Mouse (Mus musculus): ENCODE measurements around the gene Hdac5.
"Not testable (repeated sequence)": the region's sequence is repeated elsewhere in the genome, so short reads cannot be mapped to it uniquely, and the experiment has no call there.

Gene Hdac5

DNA sequence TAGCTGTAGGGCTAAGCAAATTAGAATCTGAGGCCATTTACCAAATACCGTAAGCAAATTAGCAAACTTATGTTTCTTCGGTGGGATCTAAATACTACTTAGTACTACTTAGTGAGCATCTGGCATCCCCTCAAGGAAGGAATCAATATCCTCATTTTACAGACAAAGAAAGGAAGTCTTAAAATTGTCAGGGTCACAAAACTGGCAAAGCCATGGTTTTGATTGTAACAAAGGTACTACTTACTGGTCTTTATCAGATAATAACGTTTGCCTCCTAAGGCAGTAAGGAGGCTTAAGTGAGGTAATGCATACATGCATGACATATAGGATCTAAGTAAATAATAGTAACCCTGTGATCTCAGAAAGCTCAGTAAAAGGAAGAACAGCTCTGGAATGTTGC, 44.3 kb downstream of the Hdac5 start:
- DNase-seq (ENCODE audit: low spot score in 2 of 2), result no peak

DNA sequence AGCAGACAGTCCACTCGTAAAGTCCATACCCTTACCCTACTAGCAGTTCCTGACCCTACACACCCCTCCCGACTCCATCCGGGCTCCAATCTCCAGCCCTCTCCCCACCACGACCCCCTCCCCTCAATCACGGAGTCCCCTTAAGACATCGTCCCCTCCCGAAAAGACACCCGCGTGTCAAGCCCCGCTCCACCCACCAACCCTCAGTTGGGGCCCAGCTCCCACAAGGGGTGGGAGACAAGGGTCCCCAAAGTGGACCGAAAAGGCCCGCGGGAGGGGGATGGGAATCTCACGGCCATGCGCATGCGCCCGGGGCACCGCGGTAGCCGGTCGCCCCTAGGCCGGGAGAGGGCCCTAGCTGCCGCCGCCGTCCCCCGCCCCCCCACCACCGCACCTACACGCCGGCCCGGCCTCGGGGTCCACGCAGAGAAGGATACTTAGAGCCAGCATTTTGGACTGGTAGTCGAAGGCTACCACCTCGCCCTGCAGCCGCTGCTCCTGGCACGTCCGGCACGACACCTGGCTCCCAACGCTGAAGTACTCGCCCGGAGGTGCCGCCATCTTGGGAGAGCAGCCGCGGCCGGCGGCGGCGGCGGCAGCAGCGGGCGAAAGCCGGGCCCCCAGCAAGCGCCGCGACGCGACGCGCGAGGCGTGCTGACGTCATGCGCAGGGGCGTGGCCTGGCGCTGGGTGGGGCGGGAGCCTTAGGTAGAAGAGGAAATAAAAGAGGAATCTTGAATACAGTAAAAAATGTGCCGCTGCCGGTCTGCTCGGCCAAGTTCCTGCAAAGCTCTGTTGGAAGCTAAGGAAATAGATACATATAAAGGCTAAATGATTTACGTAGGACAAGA, 45.1 kb downstream of the Hdac5 start, which contains the start of gene Lsm12:
Gene Lsm12 (minus strand): TSS at position 651 of the 850 bp plus-strand sequence.
- peak; percentile 93 to 96 for DNase-seq (ENCODE audit: low spot score in 2 of 2)

DNA sequence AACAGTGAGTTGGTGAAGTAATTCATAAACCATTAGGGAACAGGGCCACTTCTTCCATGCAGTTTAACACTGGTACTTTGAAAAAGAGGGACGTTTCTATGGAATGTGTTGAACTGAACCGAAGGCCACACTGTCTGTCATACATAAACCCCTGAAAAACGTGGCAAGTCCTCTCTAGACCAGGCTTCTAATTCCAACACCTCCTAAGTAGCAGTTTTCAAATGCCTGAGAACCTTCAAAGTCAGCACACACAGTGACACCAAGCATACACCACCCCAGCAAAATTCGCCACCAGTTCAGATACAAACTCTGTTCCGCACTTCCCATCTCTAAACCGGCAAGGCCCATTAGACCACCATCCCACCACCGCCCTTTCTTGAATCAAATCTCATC, 45.7 kb downstream of the Hdac5 start:
- DNase-seq (ENCODE audit: low spot score in 2 of 2), result no peak

DNA sequence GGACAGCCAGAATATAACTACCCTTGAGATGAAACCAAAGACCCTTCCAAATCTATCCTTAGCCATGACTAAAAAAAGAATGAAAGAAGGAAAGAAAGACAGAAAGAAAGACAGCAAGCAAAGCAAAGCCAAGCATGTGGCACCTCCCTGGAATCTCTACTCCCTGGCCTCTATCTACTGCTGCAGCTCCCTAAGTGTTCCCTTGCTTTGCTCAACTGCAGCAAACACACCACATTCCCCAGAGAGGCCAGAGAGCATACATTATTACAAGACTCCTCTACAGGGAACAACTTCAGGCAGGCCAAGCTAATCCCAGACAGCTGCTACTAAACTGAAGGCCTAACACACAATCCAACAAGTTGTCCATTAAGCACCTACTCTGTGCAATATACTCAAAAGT, 50.1 kb downstream of the Hdac5 start:
- DNase-seq (ENCODE audit: low spot score in 2 of 2), result no peak

DNA sequence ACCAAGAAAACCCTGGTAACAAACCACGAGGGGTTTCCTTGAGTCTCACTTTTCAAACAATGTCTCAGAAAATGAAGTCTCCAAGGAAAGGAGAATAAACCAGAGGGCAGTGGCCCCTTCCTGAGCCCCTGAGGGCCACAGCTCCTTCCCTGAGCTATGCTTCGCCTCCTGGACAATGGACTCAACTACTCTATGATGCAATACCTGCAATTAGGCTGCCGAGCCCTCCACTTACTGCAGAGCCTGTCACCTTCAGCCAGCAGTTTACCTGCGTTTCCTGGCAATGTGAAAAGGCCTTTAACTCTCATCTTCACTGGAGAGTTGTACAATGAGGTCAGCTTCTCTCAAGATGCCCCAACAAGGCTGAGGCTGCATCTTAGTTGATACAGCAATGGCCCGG, 61.3 kb downstream of the Hdac5 start:
- DNase-seq (ENCODE audit: low spot score in 2 of 2), result no peak

DNA sequence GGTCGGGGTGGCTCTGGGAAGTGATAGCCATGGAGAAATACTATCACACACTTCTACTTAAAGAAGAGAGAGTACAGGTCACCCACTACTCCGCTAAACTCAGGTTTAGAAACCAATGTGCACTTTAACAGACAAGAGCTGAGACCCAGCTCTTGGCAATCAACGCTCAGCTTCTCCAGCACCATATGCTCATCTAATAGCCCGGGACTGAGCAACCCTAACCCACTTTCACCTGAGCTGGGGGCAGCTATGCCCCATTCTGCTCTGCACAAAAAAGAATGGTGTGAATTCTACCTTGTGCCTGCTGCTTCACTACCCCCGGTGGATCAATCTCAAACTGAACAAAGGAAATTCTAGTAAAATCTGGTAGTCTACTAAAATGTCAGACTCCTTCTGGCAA, 62.4 kb downstream of the Hdac5 start:
- no peak for DNase-seq (ENCODE audit: low spot score in 2 of 2)

DNA sequence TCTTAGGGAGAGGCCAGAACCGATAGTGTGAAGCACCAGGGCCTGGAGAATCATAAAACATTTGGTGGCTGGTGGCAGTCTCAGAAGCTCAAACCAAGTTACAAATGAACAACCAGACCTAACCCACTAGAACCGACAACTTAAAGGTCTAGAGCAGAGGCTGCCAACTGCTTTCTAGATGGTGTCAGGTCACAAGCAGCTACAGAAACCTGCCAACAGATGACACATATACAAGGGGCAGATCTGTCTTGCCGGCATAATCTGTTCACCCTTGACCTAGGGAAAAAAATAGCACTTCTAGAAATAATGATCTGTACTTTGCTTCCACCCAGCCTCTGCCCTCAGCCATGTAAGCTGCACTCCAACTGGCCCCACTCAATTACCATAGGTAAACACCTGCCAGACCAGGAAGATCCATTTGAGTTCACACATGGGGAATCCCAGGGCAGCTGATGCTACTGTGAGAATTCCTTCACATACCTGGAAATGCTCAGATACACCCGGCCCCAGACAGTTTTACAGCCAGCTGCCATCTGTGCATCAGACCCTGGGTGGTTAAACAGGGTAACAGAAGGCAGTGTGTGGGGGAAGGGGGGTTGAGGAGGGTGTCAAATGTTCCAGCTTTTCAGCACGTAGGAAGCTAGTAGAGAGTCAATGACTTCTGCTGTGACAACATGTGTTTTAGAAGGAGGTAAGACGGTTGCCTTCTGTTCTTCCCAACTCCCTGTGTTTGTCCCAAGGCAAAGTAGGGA, 63.8 kb downstream of the Hdac5 start:
- DNase-seq (ENCODE audit: low spot score in 2 of 2), result no peak

DNA sequence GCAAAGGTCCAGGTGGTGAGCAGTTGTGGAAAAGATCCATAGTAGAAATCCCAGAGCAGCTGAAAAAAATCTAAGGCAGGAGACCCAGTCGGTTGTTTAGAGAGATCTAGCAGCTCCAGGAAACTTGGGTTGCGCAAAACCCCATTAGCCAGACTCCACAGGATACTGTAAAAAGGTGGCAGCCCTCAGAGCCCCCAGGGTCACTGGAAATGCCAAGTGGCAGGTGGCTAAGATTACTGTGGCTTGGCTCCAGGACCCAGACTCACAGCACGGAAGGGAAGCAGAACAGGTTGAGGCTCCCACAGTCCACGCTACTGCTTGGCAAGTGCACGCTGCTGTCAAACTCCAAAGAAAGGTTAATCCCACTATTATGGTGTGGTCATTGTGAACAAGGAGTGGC, 70.2 kb downstream of the Hdac5 start:
- DNase-seq (ENCODE audit: low spot score in 2 of 2), result no peak

DNA sequence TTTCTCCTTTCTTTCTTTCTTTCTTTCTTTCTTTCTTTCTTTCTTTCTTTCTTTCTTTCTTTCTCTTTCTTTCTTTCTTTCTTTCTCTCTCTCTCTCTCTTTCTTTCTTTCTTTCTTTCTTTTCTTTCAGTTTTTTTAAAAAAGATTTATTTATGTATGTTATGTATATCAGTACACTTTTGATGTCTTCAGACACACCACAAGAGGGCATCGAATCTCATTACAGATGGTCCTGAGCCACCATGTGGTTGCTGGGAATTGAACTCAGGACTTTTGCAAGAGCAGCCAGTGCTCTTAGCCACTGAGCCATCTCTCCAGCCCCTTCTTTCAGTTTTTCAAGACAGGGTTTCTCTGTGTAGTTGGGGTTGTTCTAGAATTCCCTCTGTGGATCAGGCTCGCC, 71.9 kb downstream of the Hdac5 start:
- DNase-seq (ENCODE audit: low spot score in 2 of 2), result not testable (repeated sequence)

DNA sequence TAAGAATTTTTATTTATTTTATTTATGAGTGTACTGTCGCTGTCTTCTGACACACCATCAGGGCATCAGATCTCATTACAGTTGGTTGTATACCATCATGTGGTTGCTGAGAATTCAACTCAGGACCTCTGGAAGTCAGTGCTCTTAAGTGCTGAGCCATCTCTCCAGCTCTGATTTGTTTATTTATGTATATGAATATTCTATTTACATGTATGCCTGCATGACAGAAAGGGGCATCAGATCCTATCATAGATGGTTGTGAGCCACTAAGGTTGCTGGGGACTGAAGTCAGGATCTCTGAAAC, 73.2 kb downstream of the Hdac5 start:
- DNase-seq (ENCODE audit: low spot score in 2 of 2), result no peak

DNA sequence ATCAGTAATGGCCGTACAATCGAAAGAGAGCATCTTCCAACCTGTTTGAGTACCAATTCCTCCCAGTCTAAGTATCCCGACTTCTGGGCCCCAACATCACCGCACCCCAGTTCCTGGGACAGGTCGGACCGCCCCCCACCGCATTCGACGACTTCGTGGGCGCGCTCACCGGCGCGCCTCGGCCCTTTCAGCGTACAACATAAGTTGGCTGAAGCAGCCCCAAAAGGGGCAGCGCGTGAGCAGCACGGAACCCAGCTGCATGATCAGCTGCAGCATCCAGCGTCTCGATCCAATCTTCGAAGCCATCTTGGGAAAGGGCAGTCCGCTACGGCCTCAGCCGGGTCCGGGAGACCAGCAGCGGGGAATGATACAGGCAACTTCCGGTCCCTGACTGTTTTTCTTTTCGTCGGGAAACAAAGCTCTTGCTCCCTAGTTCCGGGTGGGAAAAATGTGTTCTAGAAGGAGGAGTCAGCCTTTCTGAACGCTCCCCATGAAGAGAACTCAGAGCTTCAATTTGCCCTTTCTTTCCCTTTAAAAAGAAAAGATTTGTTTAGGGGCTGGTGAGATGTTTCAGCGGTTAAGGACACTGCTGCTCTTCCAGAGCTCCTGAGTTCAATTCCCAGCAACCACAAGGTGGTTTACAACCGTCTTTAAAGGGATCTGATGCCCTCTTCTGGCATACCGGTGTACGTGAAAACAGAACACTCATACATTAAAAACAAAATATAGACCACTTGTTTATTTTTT, 73.8 kb downstream of the Hdac5 start, which contains the start of gene Tmem101:
Gene Tmem101 (minus strand): TSS at position 366 of the 747 bp plus-strand sequence.
- peak; percentile 94 to 95 for DNase-seq (ENCODE audit: low spot score in 2 of 2)

DNA sequence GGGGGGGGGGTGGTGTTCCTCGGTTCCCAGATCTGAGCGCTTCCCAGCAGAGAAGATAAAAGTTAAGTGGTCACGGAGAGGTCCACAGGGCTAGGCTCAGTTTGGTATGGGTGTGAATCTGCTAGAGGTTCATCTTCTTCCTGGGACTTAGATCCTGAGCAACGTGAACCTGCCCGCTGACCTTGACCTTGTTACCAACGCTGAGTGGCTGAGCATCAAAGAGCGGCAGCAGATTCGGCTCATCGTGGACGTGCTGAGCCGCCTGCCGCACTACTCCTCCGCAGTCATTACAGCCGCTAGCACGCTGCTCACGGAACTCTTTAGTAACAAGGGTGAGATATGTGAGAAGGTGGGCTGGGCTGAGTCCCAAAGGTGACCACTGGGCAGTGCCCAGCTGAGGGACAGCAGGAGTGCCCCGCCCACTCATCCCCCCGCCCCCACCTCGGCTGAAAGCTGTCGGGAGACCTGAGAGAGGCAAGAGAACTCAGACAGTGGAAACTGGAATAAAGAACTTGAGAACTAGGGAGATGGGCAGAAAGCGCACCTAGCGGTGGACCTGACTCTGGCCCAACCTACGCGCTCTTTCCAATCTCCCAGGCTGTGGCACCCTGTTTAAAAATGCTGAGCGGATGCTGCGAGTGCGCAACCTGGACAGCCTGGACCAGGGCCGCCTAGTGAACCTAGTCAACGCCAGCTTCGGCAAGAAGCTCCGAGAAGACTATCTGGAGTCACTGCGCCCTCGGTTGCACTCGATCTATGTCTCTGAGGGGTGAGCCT, 82.6 kb downstream of the Hdac5 start:
- no peak for DNase-seq (ENCODE audit: low spot score in 2 of 2)

DNA sequence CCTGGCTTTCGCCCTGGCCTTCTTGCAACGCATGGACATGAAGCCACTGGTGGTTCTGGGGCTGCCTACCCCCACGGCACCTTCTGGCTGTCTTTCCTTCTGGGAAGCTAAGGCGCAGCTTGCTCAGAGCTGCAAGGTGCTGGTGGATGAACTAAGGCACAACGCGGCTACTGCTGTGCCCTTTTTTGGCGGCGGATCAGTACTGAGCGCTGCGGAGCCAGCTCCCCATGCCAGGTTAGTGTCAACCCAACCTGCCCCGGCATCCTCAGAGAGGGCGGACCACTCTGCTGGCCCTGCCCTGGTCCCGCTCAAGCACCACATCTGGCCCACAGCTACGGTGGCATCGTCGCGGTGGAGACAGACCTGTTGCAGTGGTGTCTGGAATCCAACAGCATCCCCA, 83.4 kb downstream of the Hdac5 start:
- no peak for DNase-seq (ENCODE audit: low spot score in 2 of 2)

DNA sequence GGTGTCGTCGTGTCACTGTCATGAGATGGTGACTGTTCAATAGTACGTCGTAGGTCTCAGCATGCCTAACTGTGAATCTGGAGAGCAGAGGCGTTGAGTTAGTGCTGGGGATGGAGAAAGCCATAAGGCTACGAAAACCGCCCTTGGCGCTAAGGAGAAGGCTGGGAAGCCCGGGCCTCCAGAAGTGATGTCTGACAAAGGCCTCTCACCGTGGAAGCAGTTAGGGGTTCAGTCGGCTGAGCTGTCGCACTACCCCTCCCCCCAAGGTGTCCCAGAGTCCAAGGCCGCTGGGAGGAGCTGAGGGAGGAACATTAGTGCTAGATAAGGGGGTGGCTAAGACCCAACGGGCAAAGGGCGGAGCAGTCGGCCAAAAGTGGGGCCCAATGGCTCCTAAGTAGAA, 84.0 kb downstream of the Hdac5 start:
- no peak for DNase-seq (ENCODE audit: low spot score in 2 of 2)

DNA sequence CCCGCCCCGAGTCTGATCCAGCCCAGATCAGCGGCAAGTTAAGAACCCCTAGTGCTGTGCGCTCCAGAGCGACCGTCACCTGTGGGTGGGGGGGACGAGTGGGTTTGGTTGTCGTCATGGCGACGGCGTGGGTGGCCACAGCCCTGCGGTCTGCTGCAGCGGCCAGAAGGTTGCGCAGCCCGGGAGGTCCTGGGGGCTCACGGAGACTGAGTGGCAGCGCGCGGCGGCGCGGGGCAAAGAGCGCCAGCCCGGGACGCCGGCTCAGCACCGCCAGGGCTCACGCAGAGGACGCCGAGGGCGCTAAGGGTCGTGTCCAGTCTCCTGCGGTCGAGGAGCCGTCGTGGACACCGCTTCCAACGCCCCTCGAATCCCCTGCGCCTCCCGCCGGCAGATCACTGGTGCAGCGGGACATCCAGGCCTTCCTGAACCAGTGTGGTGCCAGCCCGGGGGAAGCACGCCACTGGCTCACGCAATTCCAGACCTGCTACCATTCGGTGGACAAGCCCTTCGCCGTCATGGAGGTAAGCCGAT, 84.4 kb downstream of the Hdac5 start, which contains the start of gene Nags:
Gene Nags (plus strand): TSS at position 43 of the 531 bp plus-strand sequence.
- no peak for DNase-seq (ENCODE audit: low spot score in 2 of 2)

DNA sequence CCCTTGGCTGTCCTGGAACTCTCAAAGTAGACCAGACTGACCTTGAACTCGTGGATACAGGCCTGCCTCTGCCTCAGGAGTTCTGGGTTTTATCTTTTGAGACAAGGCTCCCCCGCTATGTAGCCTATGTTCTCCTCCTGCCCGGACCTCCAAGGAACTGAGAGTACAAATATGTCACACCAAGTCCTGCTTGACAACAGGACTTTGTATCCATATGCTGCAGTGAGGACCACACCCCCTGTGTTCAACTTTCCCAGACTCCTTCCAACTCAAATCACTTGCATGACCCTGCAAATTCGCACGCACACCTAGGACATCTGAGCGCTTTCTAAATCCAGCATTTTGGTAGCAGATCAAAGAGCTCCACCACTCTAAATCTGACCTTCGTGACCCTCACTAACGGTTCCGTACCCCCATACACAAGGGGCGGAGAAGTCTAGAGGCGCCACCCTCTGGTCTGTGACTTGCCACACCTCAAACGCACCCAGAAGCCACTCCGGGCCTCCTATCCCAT, 85.0 kb downstream of the Hdac5 start:
- DNase-seq (ENCODE audit: low spot score in 2 of 2), result no peak

Data from right cerebral cortex, postnatal 10 days (tissue).